Mouse (Mus musculus) stomach, postnatal 0 days (tissue): ENCODE data around the gene Chd4. TPM values are rescaled to one million over a fixed set of nuclear protein-coding genes. Genes with fewer than 3 reads are reported as not detected.

Source experiments
- ATAC-seq: fragments of 200-750 bp; cut with Nextera tagmentation; 2 replicates; pipeline ENCODE4 v1.8.0; 2017; ENCODE audit not compliant: low FRiP score, low TSS enrichment
- DNase-seq: peaks from one replicate; pipeline ENCODE4 v3.0.0-alpha.2; 2016; ENCODE audit warnings: low spot score
- H3K27ac ChIP-seq: fragments of 300-500 bp; sonication (generic); replicated peaks from 2 replicates; pipeline ENCODE4 v1.5.1; 2014; ENCODE audit warnings: mild to moderate bottlenecking, control low read depth
- H3K27me3 ChIP-seq: fragments of 300-500 bp; sonication (generic); 2 replicates; pipeline ENCODE4 v1.6.1; 2014; ENCODE audit warnings: low read length; ENCODE audit not compliant: control insufficient read depth, insufficient read depth
- H3K36me3 ChIP-seq: fragments of 300-500 bp; sonication (generic); 2 replicates; pipeline ENCODE4 v1.6.1; 2014; ENCODE audit warnings: low read length, mixed read lengths; ENCODE audit not compliant: control insufficient read depth, insufficient read depth
- H3K4me1 ChIP-seq: fragments of 300-500 bp; sonication (generic); replicated peaks from 2 replicates; pipeline ENCODE4 v1.6.1; 2014; ENCODE audit warnings: antibody characterized with exemption; ENCODE audit not compliant: control insufficient read depth, insufficient read depth
- H3K4me2 ChIP-seq: fragments of 300-500 bp; sonication (generic); replicated peaks from 2 replicates; pipeline ENCODE4 v1.6.1; 2014; ENCODE audit warnings: low read depth, mild to moderate bottlenecking, control low read depth, moderate library complexity
- H3K4me3 ChIP-seq: fragments of 300-500 bp; sonication (generic); 2 replicates; pipeline ENCODE4 v1.5.1; 2014; ENCODE audit warnings: low read depth, low read length, control low read depth
- H3K9ac ChIP-seq: fragments of 300-500 bp; sonication (generic); 2 replicates; pipeline ENCODE4 v1.6.1; 2014; ENCODE audit warnings: mild to moderate bottlenecking, low read length, control low read depth, mixed read lengths
- H3K9me3 ChIP-seq: fragments of 300-500 bp; sonication (generic); 2 replicates; pipeline ENCODE4 v1.6.1; 2016; ENCODE audit warnings: low read length; ENCODE audit not compliant: control insufficient read depth
- CTCF ChIP-seq: IDR thresholded peaks from 2 replicates; pipeline ENCODE4 v1.5.1; 2016; ENCODE audit warnings: antibody characterized with exemption, low read depth, mild to moderate bottlenecking, moderate library complexity
- EP300 ChIP-seq: optimal IDR thresholded peaks from 2 replicates; pipeline ENCODE3; 2016; ENCODE audit warnings: antibody characterized with exemption
- WGBS: fragments of 180-500 bp; shearing (Covaris S2); extraction: QIAGEN DNeasy Blood & Tissue Kit; methylation state at CpG from one replicate; pipeline ENCODE4 v1.1.7; 2014; 5-methylcytosine and 5-hydroxymethylcytosine counted together
- polyA plus RNA-seq: library from polyadenylated mRNA; unstranded; fragments of >200 nt; fragmentation: Nextera tagmentation; extraction: Ambion mirVana; gene quantifications from 2 replicates; pipeline ENCODE4 v1.2.1, GENCODE M21; 2015

The Chd4 gene
- polyA plus RNA-seq, 1 experiment from 2014 or later, result 36.6 TPM

DNA sequence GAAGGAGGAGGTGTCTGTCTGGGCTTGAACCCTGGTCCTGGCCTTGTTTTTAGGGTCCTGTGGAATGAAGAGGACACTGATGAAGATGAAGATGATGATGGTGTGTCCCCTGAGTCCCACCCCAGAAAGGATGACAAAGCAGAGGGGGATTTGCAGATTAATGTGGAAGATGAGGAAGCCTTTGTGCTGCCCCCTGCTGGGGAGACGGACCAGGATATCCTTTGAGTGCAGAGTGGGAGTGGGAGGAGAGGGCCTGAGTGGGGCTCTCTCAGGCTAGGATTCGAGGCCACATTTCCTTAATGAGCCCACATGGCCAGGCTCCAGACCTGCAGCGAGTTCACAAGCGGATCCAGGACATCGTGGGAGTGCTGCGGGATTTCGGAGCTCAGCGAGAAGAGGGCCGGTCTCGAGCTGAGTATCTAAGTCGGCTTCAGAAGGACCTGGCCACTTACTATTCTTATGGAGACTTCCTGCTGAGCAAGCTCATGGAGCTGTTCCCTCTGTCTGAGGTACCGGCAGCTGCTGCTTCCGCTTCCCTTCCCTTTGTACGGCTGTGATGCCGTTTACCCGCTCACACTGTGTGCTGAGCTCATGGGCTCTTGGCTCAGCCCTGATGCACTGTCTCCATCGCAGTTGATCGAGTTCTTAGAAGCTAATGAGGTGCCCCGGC lies 41.4 kb downstream of the Chd4 start:
- peaks cover 37% of the 10 kb centered on the region for H3K36me3 ChIP-seq
- peak; percentile 51 for DNase-seq
- WGBS, result 92% methylated on average over 19 of the region's 19 CpGs

DNA sequence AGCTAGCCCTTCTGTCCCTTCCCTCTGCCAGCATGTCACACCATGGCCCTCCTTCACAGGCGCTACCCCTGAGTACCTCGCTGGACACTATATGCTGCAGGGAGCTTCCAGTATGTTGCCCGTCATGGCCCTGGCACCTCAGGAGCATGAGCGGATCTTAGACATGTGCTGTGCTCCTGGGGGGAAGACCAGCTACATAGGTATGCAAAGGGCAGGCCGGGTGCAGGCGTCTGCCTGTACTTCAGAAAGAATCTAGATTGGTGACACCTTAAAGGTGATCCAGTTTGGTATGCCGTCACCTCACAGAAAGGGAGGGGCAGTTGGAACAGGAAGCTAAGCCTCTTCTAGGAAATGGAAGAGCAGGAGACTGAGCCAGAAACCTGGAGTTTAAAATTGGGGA lies 44.0 kb downstream of the Chd4 start:
- no peak overlapping the region for H3K4me3 ChIP-seq
- H3K36me3 ChIP-seq, result peaks cover 28% of the 10 kb centered on the region
- ATAC-seq (no peak), DNase-seq (no peak)
- TF ChIP-seq CTCF, result no peak
- H3K9me3 ChIP-seq, result no peaks in the 10 kb centered on the region
- WGBS, result 83% methylated on average over 7 of the region's 7 CpGs
- no peaks in the 10 kb centered on the region for H3K27me3 ChIP-seq
- H3K27ac ChIP-seq, result no peak overlapping the region
- H3K4me1 ChIP-seq, result no peaks in the 10 kb centered on the region
- H3K4me2 ChIP-seq, result no peak overlapping the region
- no peak overlapping the region for H3K9ac ChIP-seq

More for the DNA sequence above, 41.4 kb downstream of the Chd4 start:
- no peaks in the 10 kb centered on the region for H3K27me3 ChIP-seq
- H3K4me3 ChIP-seq, result no peak overlapping the region
- H3K9me3 ChIP-seq, result no peaks in the 10 kb centered on the region
- H3K9ac ChIP-seq, result no peak overlapping the region
- no peak overlapping the region for H3K4me2 ChIP-seq
- no peak overlapping the region for H3K27ac ChIP-seq
- TF ChIP-seq EP300 (no peak), CTCF (peak; percentile 73)
- H3K4me1 ChIP-seq, result no peaks in the 10 kb centered on the region; the same call in 1 of the 2 replicates
- no peak for ATAC-seq

DNA sequence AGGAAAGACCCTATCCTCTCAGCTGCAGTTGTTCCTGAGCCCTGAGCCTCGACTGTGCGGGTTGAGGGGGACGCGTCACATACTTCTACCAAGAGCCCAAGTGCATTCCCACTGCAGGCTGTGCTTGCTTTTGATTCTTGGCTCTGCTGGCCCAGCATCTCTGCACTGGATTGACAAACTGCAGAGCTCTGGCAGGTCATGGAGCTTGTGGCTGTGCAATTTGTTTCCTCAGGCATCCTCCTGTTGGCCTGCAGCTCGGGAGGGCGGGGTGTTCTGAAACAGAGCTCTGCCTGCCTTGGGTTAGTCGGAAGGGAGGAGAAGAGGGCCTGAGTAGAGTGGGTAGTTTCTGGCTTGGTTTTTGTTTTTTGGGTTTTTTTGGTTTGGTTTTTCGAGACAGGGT lies 46.7 kb downstream of the Chd4 start:
- Histone ChIP-seq H3K9me3 (no peaks in the 10 kb centered on the region), H3K9ac (no peak overlapping the region), H3K27me3 (no peaks in the 10 kb centered on the region), H3K4me3 (no peak overlapping the region), H3K4me2 (no peak overlapping the region), H3K27ac (no peak overlapping the region), H3K36me3 (peaks cover 23% of the 10 kb centered on the region), H3K4me1 (no peaks in the 10 kb centered on the region)
- ATAC-seq, result no peak
- no peak for DNase-seq
- TF ChIP-seq CTCF, result no peak
- WGBS, result 92% methylated on average over 8 of the region's 8 CpGs

DNA sequence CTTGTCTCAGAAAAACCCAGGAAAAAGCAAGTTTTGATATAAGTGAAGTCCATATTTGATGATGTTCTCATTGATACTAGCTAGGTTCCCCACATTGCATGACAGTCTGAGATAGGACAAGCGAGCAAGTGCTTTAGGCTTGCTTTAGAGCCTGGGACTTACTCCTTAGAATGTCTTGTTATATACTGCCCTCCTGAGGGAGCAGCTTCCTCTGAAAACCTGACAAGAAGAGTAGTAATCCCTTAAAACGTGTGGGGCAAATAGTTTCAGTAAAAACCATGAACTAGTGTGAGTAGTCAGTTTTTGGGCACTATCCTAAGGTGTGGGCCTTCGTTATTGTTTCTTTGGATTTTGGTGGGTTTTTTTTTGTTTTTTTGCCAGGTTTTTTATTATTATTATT lies 47.3 kb downstream of the Chd4 start:
- 74% methylated on average over 3 of the region's 3 CpGs for WGBS
- H3K4me3 ChIP-seq, result no peak overlapping the region
- peaks cover 20% of the 10 kb centered on the region for H3K36me3 ChIP-seq
- no peak overlapping the region for H3K4me2 ChIP-seq
- H3K27me3 ChIP-seq, result no peaks in the 10 kb centered on the region
- H3K9ac ChIP-seq, result no peak overlapping the region
- ATAC-seq (no peak), DNase-seq (no peak)
- TF ChIP-seq EP300, result no peak
- TF ChIP-seq CTCF, result no peak
- no peaks in the 10 kb centered on the region for H3K9me3 ChIP-seq
- H3K4me1 ChIP-seq, result no peaks in the 10 kb centered on the region
- H3K27ac ChIP-seq, result no peak overlapping the region

DNA sequence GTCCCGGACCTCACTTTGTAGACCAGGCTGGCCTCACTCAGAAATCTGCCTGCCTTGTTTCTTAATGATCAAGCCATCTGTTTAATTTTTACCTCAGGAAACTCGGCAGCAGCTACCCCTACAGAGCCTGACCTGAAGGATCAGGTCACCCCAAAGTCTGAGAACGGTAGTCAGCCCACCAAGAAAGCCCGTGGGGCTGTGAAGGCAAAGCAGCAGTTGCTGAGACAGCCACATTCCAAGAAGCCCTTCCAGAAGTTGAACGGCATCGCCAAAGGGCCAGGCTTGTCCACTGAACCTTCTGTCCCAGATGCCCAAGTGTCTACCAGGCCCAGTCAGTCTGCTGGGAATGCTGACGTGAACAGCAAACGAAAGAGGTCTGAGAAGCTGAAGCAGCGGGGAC lies 48.1 kb downstream of the Chd4 start:
- DNase-seq, result no peak
- no peak overlapping the region for H3K4me2 ChIP-seq
- H3K4me3 ChIP-seq, result no peak overlapping the region
- peaks cover 18% of the 10 kb centered on the region for H3K36me3 ChIP-seq
- 78% methylated on average over 9 of the region's 9 CpGs for WGBS
- no peaks in the 10 kb centered on the region for H3K9me3 ChIP-seq
- no peak overlapping the region for H3K27ac ChIP-seq
- H3K4me1 ChIP-seq, result no peaks in the 10 kb centered on the region
- no peak for ATAC-seq
- no peak overlapping the region for H3K9ac ChIP-seq
- H3K27me3 ChIP-seq, result no peaks in the 10 kb centered on the region
- TF ChIP-seq EP300 (no peak), CTCF (no peak)

DNA sequence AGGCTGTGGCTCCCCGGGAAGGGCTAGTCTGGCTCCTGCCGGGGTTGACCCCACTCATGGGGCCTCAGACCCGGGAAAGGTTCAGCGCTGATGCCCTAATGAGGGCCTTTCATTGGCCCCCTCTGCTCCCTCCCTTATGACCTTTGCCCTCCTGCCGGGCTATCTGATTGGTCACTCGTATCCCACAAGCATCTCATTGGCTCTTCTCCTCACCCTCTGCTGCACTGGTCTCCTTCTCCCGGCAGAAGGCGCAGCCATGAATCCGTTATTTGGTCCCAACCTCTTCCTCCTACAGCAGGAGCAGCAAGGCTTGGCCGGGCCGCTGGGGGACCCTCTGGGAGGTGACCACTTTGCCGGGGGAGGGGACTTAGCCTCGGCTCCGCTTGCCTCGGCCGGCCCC lies 49.2 kb downstream of the Chd4 start, which contains the start of gene Iffo1:
Gene Iffo1 (plus strand): TSS at position 241 of the 400 bp plus-strand sequence.
- peak; percentile 80 for DNase-seq
- peak within 1 kb of the TSS; percentile 75 for H3K9ac ChIP-seq
- no peaks in the 10 kb centered on the region for H3K4me1 ChIP-seq
- peaks cover 12% of the 10 kb centered on the region for H3K36me3 ChIP-seq
- peak within 1 kb of the TSS; percentile 68 for H3K4me2 ChIP-seq
- no peaks in the 10 kb centered on the region for H3K9me3 ChIP-seq
- TF ChIP-seq CTCF (peak; percentile 74), EP300 (no peak)
- H3K4me3 ChIP-seq, result peak within 1 kb of the TSS; percentile 57
- peak within 1 kb of the TSS; percentile 89 for H3K27ac ChIP-seq
- WGBS, result 3% methylated on average over 16 of the region's 16 CpGs
- H3K27me3 ChIP-seq, result no peaks in the 10 kb centered on the region
- ATAC-seq, result peak; percentile 91
